Mouse (Mus musculus) cerebellum, adult 9-10 months (tissue): ENCODE measurements at regions not wholly inside any gene's neighbourhood (a gene's known extent, or its start where the extent isn't known, plus 50 kb on each side); places are given as distances from the start of the nearest gene placed in this dataset.

Source experiments
- DNase-seq: peaks from one replicate; pipeline ENCODE4 v3.0.0; 2022

- DNase-seq: no peak
These were observed 188.5 kb downstream of the Emx2 start for GRCm38 (mm10) chr19:59646656-59647055.

GRCm38 (mm10) chr19:59649421-59649820, 191.2 kb downstream of the Emx2 start:
- no peak for DNase-seq

- DNase-seq: no peak
These were observed 192.6 kb downstream of the Emx2 start for GRCm38 (mm10) chr19:59650611-59651329.

GRCm38 (mm10) chr19:59653631-59654367, 195.6 kb downstream of the Emx2 start:
- DNase-seq: no peak

GRCm38 (mm10) chr19:59655321-59655720, 197.1 kb downstream of the Emx2 start:
- DNase-seq: no peak

- DNase-seq: no peak
These were observed 211.6 kb downstream of the Emx2 start for GRCm38 (mm10) chr19:59669793-59670192.

GRCm38 (mm10) chr19:59673537-59673936, 215.4 kb downstream of the Emx2 start:
- no peak for DNase-seq

GRCm38 (mm10) chr19:59679191-59679590, 221.0 kb downstream of the Emx2 start:
- DNase-seq: no peak

- DNase-seq: no peak
These were observed 222.2 kb downstream of the Emx2 start for GRCm38 (mm10) chr19:59680356-59680755.

GRCm38 (mm10) chr19:59684292-59684691, 226.1 kb downstream of the Emx2 start:
- no peak for DNase-seq

GRCm38 (mm10) chr19:59685826-59686717, 227.9 kb downstream of the Emx2 start:
- DNase-seq: no peak

- DNase-seq: no peak
These were observed 229.0 kb downstream of the Emx2 start for GRCm38 (mm10) chr19:59687206-59687605.

GRCm38 (mm10) chr19:59687681-59688080, 229.5 kb downstream of the Emx2 start:
- DNase-seq: no peak

- no peak for DNase-seq
These were observed 233.4 kb downstream of the Emx2 start for GRCm38 (mm10) chr19:59691541-59692096.

- no peak for DNase-seq
These were observed 239.5 kb downstream of the Emx2 start for GRCm38 (mm10) chr19:59697628-59698027.

- no peak for DNase-seq
These were observed 242.0 kb downstream of the Emx2 start for GRCm38 (mm10) chr19:59700187-59700586.

- DNase-seq: no peak
These were observed 236.3 kb downstream of the Rab11fip2 start for GRCm38 (mm10) chr19:59707106-59707505.

GRCm38 (mm10) chr19:59709180-59709579, 234.3 kb downstream of the Rab11fip2 start:
- DNase-seq: no peak

- DNase-seq: no peak
These were observed 228.4 kb downstream of the Rab11fip2 start for GRCm38 (mm10) chr19:59715086-59715485.

- DNase-seq: no peak
These were observed 225.5 kb downstream of the Rab11fip2 start for GRCm38 (mm10) chr19:59717813-59718483.

- no peak for DNase-seq
These were observed 204.9 kb downstream of the Rab11fip2 start for GRCm38 (mm10) chr19:59738541-59738940.

GRCm38 (mm10) chr19:59742946-59743345, 200.5 kb downstream of the Rab11fip2 start:
- DNase-seq: peak; percentile 6
